Mouse (Mus musculus): Measurements from ENCODE around the gene Gm20716. TPM values are rescaled to one million over a fixed set of nuclear protein-coding genes. Genes with fewer than 3 reads are reported as not detected.

Gene Gm20716
- polyA plus RNA-seq, 1 experiment from 2014 or later: 5.5 TPM

DNA sequence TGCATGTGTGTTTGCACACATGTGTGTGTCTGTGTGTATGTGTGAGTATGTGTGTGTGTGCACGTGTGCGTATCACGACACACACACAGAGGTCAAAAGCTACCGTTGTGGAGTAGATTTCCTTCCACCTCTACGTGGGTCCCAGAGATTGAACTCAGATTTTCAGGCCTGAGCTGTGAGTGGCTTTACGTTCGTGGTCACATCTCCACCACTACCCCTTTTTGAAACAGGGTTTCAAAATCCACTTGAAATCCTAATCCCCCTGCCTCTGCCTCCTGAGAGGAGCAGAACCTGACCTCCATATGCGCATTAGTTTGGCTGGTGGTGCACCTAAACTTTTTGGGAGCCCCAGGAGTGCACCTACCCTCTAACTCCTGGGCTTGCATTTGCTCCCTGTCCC, 80.9 kb downstream of the Gm20716 start:
- 89% methylated on average over 8 of the region's 8 CpGs for WGBS
- no peak for ATAC-seq (ENCODE audit: low FRiP score, low TSS enrichment)

DNA sequence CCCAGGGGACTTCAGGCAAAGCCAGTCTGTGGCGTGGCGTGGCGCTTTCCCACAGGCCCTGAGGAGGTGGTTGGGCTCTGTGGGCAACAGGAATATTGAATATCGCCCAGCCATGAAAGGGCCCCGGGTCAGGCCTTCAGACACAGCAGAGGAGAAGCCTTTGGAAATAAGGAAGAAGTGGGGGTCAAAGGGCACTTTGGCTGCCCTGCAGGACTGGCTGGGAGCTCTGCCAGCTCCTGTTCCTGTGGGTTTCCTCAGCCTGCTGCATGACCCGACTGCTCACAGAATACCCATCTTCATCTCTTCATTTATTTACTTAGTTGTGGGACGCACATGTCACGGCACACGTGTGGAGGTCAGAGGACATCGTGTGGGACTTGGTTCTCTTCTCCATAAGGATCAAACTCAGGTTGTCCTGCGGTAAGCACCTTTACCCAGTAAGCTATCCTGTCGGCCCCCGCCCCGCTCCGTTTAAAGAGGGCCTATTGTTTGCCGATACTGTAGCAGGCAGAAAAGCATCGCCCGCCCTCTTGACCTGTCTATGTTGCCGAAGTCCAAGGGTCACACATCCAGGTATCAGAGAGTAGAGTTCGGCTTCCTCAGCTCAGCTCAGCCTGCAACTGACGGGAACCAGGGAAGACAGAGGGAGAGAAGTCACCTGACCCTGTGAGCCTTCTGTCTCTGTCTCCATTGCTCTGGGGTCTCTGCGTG, 82.3 kb downstream of the Gm20716 start:
- DNase-seq (ENCODE audit: low spot score): no peak
- H3K4me2 ChIP-seq (replicated peaks; ENCODE audit: low read depth): no peak overlapping the region
- no peak overlapping the region for H3K9ac ChIP-seq (ENCODE audit: low read length)
- no peaks in the 10 kb centered on the region for H3K27me3 ChIP-seq (ENCODE audit: control insufficient read depth, insufficient read depth, low read length)
- no peak for ATAC-seq (ENCODE audit: low FRiP score, low TSS enrichment)
- H3K9me3 ChIP-seq (ENCODE audit: control insufficient read depth, low read length): no peaks in the 10 kb centered on the region
- H3K4me1 ChIP-seq (replicated peaks; ENCODE audit: control insufficient read depth, insufficient read depth): no peaks in the 10 kb centered on the region
- WGBS: 58% methylated on average over 22 of the region's 22 CpGs
- no peak overlapping the region for H3K4me3 ChIP-seq (ENCODE audit: low read depth, low read length)
- TF ChIP-seq CTCF (IDR thresholded peaks at IDR 0.05; ENCODE audit: low read depth): no peak
- TF ChIP-seq EP300 (optimal IDR thresholded peaks at IDR 0.05): no peak
- H3K36me3 ChIP-seq (ENCODE audit: control insufficient read depth, insufficient read depth, low read length): no peaks in the 10 kb centered on the region
- H3K27ac ChIP-seq (replicated peaks): no peak overlapping the region

More for the DNA sequence above, 80.9 kb downstream of the Gm20716 start:
- 0 out of 2 replicates have a peak, but pooled peaks cover 2% of the 10 kb centered on the region for H3K4me1 ChIP-seq (replicated peaks; ENCODE audit: control insufficient read depth, insufficient read depth)
- H3K27ac ChIP-seq (replicated peaks): no peak overlapping the region
- H3K36me3 ChIP-seq (ENCODE audit: control insufficient read depth, insufficient read depth, low read length): no peaks in the 10 kb centered on the region
- H3K9me3 ChIP-seq (ENCODE audit: control insufficient read depth, low read length): no peaks in the 10 kb centered on the region
- TF ChIP-seq CTCF (IDR thresholded peaks at IDR 0.05; ENCODE audit: low read depth): no peak
- no peak for TF ChIP-seq EP300 (optimal IDR thresholded peaks at IDR 0.05)
- H3K4me2 ChIP-seq (replicated peaks; ENCODE audit: low read depth): no peak overlapping the region
- no peak overlapping the region for H3K9ac ChIP-seq (ENCODE audit: low read length)
- no peak overlapping the region for H3K4me3 ChIP-seq (ENCODE audit: low read depth, low read length)
- no peaks in the 10 kb centered on the region for H3K27me3 ChIP-seq (ENCODE audit: control insufficient read depth, insufficient read depth, low read length)
- DNase-seq (ENCODE audit: low spot score): no peak

DNA sequence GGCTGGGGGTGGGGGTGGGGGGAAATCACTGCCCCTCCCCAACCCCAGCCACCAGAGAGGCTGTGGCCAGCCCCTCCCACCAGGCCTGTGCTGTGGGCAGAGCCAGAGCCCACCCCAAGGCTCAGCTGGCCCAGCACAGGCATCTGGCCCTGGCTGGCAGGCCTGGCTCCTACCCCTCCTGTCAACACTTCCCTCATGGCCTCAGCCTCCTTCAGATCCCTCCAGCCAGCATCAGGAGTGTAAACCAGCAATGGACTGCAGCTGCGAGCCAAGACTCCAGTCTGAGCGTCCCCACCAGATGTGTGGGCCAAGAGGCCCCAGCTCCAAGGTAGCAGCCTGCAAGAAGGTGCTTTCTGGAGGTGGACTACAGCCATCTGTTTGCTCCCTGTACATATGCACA, 84.7 kb downstream of the Gm20716 start:
- DNase-seq (ENCODE audit: low spot score): no peak
- Histone ChIP-seq H3K9ac (ENCODE audit: low read length) (peak overlapping the region; percentile 27; the same call in 1 of the 2 replicates), H3K27ac (replicated peaks) (no peak overlapping the region), H3K9me3 (ENCODE audit: control insufficient read depth, low read length) (no peaks in the 10 kb centered on the region), H3K36me3 (ENCODE audit: control insufficient read depth, insufficient read depth, low read length) (no peaks in the 10 kb centered on the region), H3K4me3 (ENCODE audit: low read depth, low read length) (no peak overlapping the region), H3K27me3 (ENCODE audit: control insufficient read depth, insufficient read depth, low read length) (no peaks in the 10 kb centered on the region), H3K4me1 (replicated peaks; ENCODE audit: control insufficient read depth, insufficient read depth) (no peaks in the 10 kb centered on the region), H3K4me2 (replicated peaks; ENCODE audit: low read depth) (no peak overlapping the region)
- ATAC-seq (ENCODE audit: low FRiP score, low TSS enrichment): no peak
- TF ChIP-seq EP300 (optimal IDR thresholded peaks at IDR 0.05): no peak
- WGBS: 63% methylated on average over 2 of the region's 2 CpGs

DNA sequence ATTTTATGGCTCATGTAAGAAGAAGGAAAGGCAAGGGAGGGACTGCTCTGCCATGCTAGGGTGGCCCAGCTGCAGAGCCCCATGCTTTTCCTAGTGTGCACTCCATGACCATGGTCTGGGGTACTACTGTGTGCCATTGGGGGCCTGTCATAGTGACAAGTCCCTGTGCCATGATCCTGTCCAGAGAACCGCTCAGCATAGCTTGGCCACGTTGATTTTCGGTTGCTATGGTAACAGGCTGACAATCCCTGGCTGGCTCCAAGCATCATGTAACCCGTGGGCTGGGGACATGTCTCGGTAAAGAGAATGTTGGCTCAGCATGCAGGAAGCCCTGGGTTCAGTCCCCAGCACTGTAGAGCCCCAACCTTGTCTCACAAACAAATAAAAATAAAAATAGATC, 86.4 kb downstream of the Gm20716 start:
- DNase-seq (ENCODE audit: low spot score) (no peak), ATAC-seq (ENCODE audit: low FRiP score, low TSS enrichment) (no peak)
- 43% methylated on average over 5 of the region's 5 CpGs for WGBS
- Histone ChIP-seq H3K4me3 (ENCODE audit: low read depth, low read length) (no peak overlapping the region), H3K27ac (replicated peaks) (no peak overlapping the region), H3K4me2 (replicated peaks; ENCODE audit: low read depth) (no peak overlapping the region), H3K36me3 (ENCODE audit: control insufficient read depth, insufficient read depth, low read length) (no peaks in the 10 kb centered on the region), H3K9me3 (ENCODE audit: control insufficient read depth, low read length) (no peaks in the 10 kb centered on the region), H3K4me1 (replicated peaks; ENCODE audit: control insufficient read depth, insufficient read depth) (no peaks in the 10 kb centered on the region), H3K9ac (ENCODE audit: low read length) (no peak overlapping the region), H3K27me3 (ENCODE audit: control insufficient read depth, insufficient read depth, low read length) (no peaks in the 10 kb centered on the region)
- no peak for TF ChIP-seq EP300 (optimal IDR thresholded peaks at IDR 0.05)
- TF ChIP-seq CTCF (IDR thresholded peaks at IDR 0.05; ENCODE audit: low read depth): no peak

DNA sequence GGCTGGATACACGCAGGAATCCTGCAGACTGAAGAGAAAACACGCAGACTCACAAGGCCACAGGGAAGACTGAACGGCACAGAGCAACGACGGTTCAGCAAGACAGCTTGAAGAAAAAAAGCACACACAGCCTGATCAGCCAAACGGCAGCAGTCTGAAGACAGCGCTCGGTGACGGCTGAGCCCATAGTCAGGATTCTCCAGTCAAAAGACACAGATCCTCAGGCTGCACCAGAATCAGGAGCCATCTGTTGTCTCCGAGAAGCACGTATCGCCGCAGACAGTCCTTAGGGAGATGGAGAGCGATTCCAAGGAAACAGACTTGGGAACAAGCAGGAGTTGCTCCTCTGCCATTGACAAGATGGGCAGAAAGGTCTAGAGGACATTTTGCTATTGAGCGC, 93.0 kb downstream of the Gm20716 start:
- TF ChIP-seq EP300 (optimal IDR thresholded peaks at IDR 0.05): no peak
- no peak for TF ChIP-seq CTCF (IDR thresholded peaks at IDR 0.05; ENCODE audit: low read depth)

More for the DNA sequence above, 93.0 kb downstream of the Gm20716 start:
- no peak overlapping the region for H3K9ac ChIP-seq (ENCODE audit: low read length)
- no peak overlapping the region for H3K27ac ChIP-seq (replicated peaks)
- H3K4me1 ChIP-seq (replicated peaks; ENCODE audit: control insufficient read depth, insufficient read depth): no peaks in the 10 kb centered on the region
- ATAC-seq (ENCODE audit: low FRiP score, low TSS enrichment): no peak
- DNase-seq (ENCODE audit: low spot score): no peak
- H3K4me2 ChIP-seq (replicated peaks; ENCODE audit: low read depth): no peak overlapping the region
- no peaks in the 10 kb centered on the region for H3K9me3 ChIP-seq (ENCODE audit: control insufficient read depth, low read length)
- H3K36me3 ChIP-seq (ENCODE audit: control insufficient read depth, insufficient read depth, low read length): no peaks in the 10 kb centered on the region
- WGBS: 74% methylated on average over 15 of the region's 15 CpGs
- no peaks in the 10 kb centered on the region for H3K27me3 ChIP-seq (ENCODE audit: control insufficient read depth, insufficient read depth, low read length)
- no peak overlapping the region for H3K4me3 ChIP-seq (ENCODE audit: low read depth, low read length)

Small RNAs within 50 kb of the gene (microRNA-seq; reads per million reads assigned to microRNA genes)
- not detected for gene Gm24561

Other genes with a start within 250 kb of the Gm20716 start
- 3.0 and 3.2 TPM in 2 replicates for gene Ripor3, start 219.7 kb downstream of the Gm20716 start, polyA plus RNA-seq (2015; fragmentation: Nextera tagmentation; extraction: Ambion mirVana)
- 11.8 and 12.3 TPM in 2 replicates for gene Pard6b, start 149.4 kb downstream of the Gm20716 start, polyA plus RNA-seq (2015; fragmentation: Nextera tagmentation; extraction: Ambion mirVana)
- 5.2 and 6.0 TPM in 2 replicates for gene Adnp, start 23.3 kb downstream of the Gm20716 start, polyA plus RNA-seq (2015; fragmentation: Nextera tagmentation; extraction: Ambion mirVana)
- 126 and 138 TPM in 2 replicates for gene Dpm1, start 227 bp upstream of the Gm20716 start, polyA plus RNA-seq (2015; fragmentation: Nextera tagmentation; extraction: Ambion mirVana)
- gene Mocs3, start 258 bp upstream of the Gm20716 start, polyA plus RNA-seq (2015; fragmentation: Nextera tagmentation; extraction: Ambion mirVana): 6.3 and 8.1 TPM in 2 replicates
- 0.65 and 1.0 TPM in 2 replicates for gene Kcng1, start 51.4 kb upstream of the Gm20716 start, polyA plus RNA-seq (2015; fragmentation: Nextera tagmentation; extraction: Ambion mirVana)